Mouse (Mus musculus) CH12.LX (cell line): ENCODE results near the gene Rgs16. TPM values are rescaled to one million over a fixed set of nuclear protein-coding genes. Genes with fewer than 3 reads are reported as not detected.

Experiments
- DNase-seq: peaks from one replicate; pipeline ENCODE4 v3.0.0-alpha.2; 2013; ENCODE audit errors: extremely low read depth
- H3K27ac ChIP-seq: 2 replicates; pipeline ENCODE4 v1.5.1; 2012; ENCODE audit warnings: low read depth, mild to moderate bottlenecking, control low read depth, moderate library complexity; ENCODE audit not compliant: insufficient read depth
- H3K27me3 ChIP-seq: replicated peaks from 2 replicates; pipeline ENCODE3; 2012; ENCODE audit warnings: inconsistent platforms
- H3K36me3 ChIP-seq, 2 experiments: replicated peaks in 1 of 2; 2 replicates each; pipeline versions ENCODE3 to v1.6.1; 2012; ENCODE audit warnings: inconsistent platforms in 1 of 2, low read length in 1 of 2, mild to moderate bottlenecking in 1 of 2, mixed read lengths in 1 of 2, moderate library complexity in 1 of 2; ENCODE audit not compliant: control insufficient read depth in 1 of 2, insufficient read depth in 1 of 2
- H3K4me1 ChIP-seq, 2 experiments: 2 replicates each; pipeline ENCODE4 v1.6.1; 2012; ENCODE audit warnings: inconsistent platforms in 1 of 2, moderate library complexity in 1 of 2; ENCODE audit not compliant: insufficient read depth in 2 of 2, control insufficient read depth in 1 of 2
- H3K4me2 ChIP-seq: 2 replicates; pipeline ENCODE4 v1.6.1; 2012; ENCODE audit warnings: low read depth, mild to moderate bottlenecking, control low read depth; ENCODE audit not compliant: poor library complexity, insufficient read depth, severe bottlenecking
- H3K4me3 ChIP-seq, 3 experiments: fragments of 150-350 bp in 1 of 3; sonication (generic) in 1 of 3; replicated peaks in 1 of 3; 2 replicates each; pipeline versions ENCODE3 to v1.5.1; 2011 to 2012; ENCODE audit warnings: low read depth in 2 of 3, low read length in 2 of 3, mild to moderate bottlenecking in 2 of 3, moderate library complexity in 2 of 3, control low read depth in 1 of 3, improper control_type of control experiment in 1 of 3, inconsistent platforms in 1 of 3, mixed read lengths in 1 of 3; ENCODE audit not compliant: poor library complexity in 1 of 3
- H3K79me2 ChIP-seq: replicated peaks from 2 replicates; pipeline ENCODE4 v1.6.1; 2012; ENCODE audit warnings: mild to moderate bottlenecking, moderate library complexity; ENCODE audit not compliant: control insufficient read depth, poor library complexity, insufficient read depth, severe bottlenecking; ENCODE audit errors: extremely low read depth
- H3K9ac ChIP-seq: 2 replicates; pipeline ENCODE4 v1.6.1; 2012; ENCODE audit warnings: low read depth, mild to moderate bottlenecking, control low read depth, moderate library complexity; ENCODE audit not compliant: insufficient read depth
- H3K9me3 ChIP-seq: replicated peaks from 2 replicates; pipeline ENCODE3; 2012; ENCODE audit warnings: low read length, inconsistent platforms, mixed read lengths
- CHD1 ChIP-seq: IDR thresholded peaks from 2 replicates; pipeline ENCODE4 v1.6.1; 2012; ENCODE audit warnings: low read depth, low read length, improper control_type of control experiment, inconsistent platforms
- CTCF ChIP-seq, 2 experiments: IDR thresholded peaks in 1 of 2; conservative IDR thresholded peaks in 1 of 2; 2 replicates each; pipeline ENCODE4 v1.5.1; 2011 to 2012; ENCODE audit warnings: low read depth in 2 of 2, low read length in 2 of 2, improper control_type of control experiment in 1 of 2, inconsistent platforms in 1 of 2, mild to moderate bottlenecking in 1 of 2, moderate library complexity in 1 of 2
- GABPA ChIP-seq: IDR thresholded peaks from 2 replicates; pipeline ENCODE4 v1.6.1; 2012; ENCODE audit warnings: low read depth, low read length, improper control_type of control experiment, inconsistent platforms; ENCODE audit not compliant: insufficient replicate concordance
- HCFC1 ChIP-seq: IDR thresholded peaks from 2 replicates; pipeline ENCODE4 v1.6.1; 2012; ENCODE audit warnings: low read depth, mild to moderate bottlenecking, inconsistent platforms, low read length, improper control_type of control experiment
- JUN ChIP-seq: IDR thresholded peaks from 2 replicates; pipeline ENCODE4 v1.6.1; 2011; ENCODE audit warnings: low read depth, mild to moderate bottlenecking, low read length, improper control_type of control experiment, moderate library complexity; ENCODE audit not compliant: insufficient read depth
- JUND ChIP-seq: conservative IDR thresholded peaks from 2 replicates; pipeline ENCODE4 v1.6.1; 2011; ENCODE audit warnings: low read depth, low read length, improper control_type of control experiment
- KAT2A ChIP-seq: IDR thresholded peaks from 2 replicates; pipeline ENCODE4 v1.6.1; 2012; ENCODE audit warnings: low read length, improper control_type of control experiment, inconsistent platforms; ENCODE audit not compliant: insufficient replicate concordance
- MAFK ChIP-seq: IDR thresholded peaks from 2 replicates; pipeline ENCODE4 v1.6.1; 2011; ENCODE audit warnings: low read length, improper control_type of control experiment; ENCODE audit not compliant: insufficient replicate concordance
- MAX ChIP-seq: IDR thresholded peaks from 2 replicates; pipeline ENCODE4 v1.6.1; 2011; ENCODE audit warnings: low read length, improper control_type of control experiment
- MAZ ChIP-seq: IDR thresholded peaks from 2 replicates; pipeline ENCODE4 v1.6.1; 2012; ENCODE audit warnings: low read depth, mild to moderate bottlenecking, inconsistent platforms, low read length, improper control_type of control experiment, moderate library complexity
- MEF2A ChIP-seq: IDR thresholded peaks from 2 replicates; pipeline ENCODE4 v1.6.1; 2014; ENCODE audit warnings: low read depth, mild to moderate bottlenecking, inconsistent platforms, low read length, improper control_type of control experiment, borderline replicate concordance
- NELFE ChIP-seq: IDR thresholded peaks from 2 replicates; pipeline ENCODE4 v1.6.1; 2011; ENCODE audit warnings: low read depth, low read length, improper control_type of control experiment
- NRF1 ChIP-seq: IDR thresholded peaks from 2 replicates; pipeline ENCODE4 v1.6.1; 2014; ENCODE audit warnings: low read depth, mild to moderate bottlenecking, inconsistent platforms, low read length, improper control_type of control experiment, moderate library complexity
- POLR2AphosphoS2 ChIP-seq: IDR thresholded peaks from 2 replicates; pipeline ENCODE4 v1.6.1; 2011; ENCODE audit warnings: low read depth, low read length, improper control_type of control experiment
- SIN3A ChIP-seq: IDR thresholded peaks from 2 replicates; pipeline ENCODE4 v1.6.1; 2012; ENCODE audit warnings: low read length, improper control_type of control experiment, inconsistent platforms
- SMC3 ChIP-seq: IDR thresholded peaks from 2 replicates; pipeline ENCODE4 v1.6.1; 2011; ENCODE audit warnings: low read depth, low read length, improper control_type of control experiment
- UBTF ChIP-seq: IDR thresholded peaks from 2 replicates; pipeline ENCODE4 v1.6.1; 2012; ENCODE audit warnings: low read depth, mild to moderate bottlenecking, inconsistent platforms, low read length, improper control_type of control experiment, moderate library complexity
- USF2 ChIP-seq: conservative IDR thresholded peaks from 2 replicates; pipeline ENCODE4 v1.6.1; 2011; ENCODE audit warnings: low read depth, low read length, improper control_type of control experiment
- ZMIZ1 ChIP-seq: IDR thresholded peaks from 2 replicates; pipeline ENCODE4 v1.6.1; 2012; ENCODE audit warnings: low read depth, mild to moderate bottlenecking, inconsistent platforms, low read length, improper control_type of control experiment
- dilution Hi-C: fragments of 300-500 bp; cut with MboI; formaldehyde crosslinking; loops from 2 replicates; pipeline ENCODE4 v1.14.3; 2020; ENCODE audit warnings: low sequenced_read_pairs; ENCODE audit not compliant: extremely low pct_unique_long_range_greater_than_20kb, extremely low pct_ligation_motif_present
- in situ Hi-C: fragments of 300-500 bp; cut with MboI; formaldehyde crosslinking; loops from 3 replicates; pipeline ENCODE4 v1.14.3; 2019; ENCODE audit warnings: low sequenced_read_pairs, low pct_ligation_motif_present, low pct_unique_long_range_greater_than_20kb, mixed read lengths
- polyA plus RNA-seq: library from polyadenylated mRNA; unstranded; fragments of >175 nt; gene quantifications from 2 replicates; pipeline ENCODE4 v1.2.1, GENCODE M21; 2012; ENCODE audit warnings: low read depth; ENCODE audit not compliant: insufficient read length
- total RNA-seq, 2 experiments: library from RNA; depleted of rRNA; stranded (reverse); fragments of 300-350 nt in 1 of 2; fragments of >200 nt in 1 of 2; gene quantifications; 2 replicates each; pipeline ENCODE4 v1.2.3; 2012 to 2014

The Rgs16 gene
- total and polyA plus RNA-seq, 3 experiments, result 0.15 to 0.26 (median 0.21) TPM

DNA sequence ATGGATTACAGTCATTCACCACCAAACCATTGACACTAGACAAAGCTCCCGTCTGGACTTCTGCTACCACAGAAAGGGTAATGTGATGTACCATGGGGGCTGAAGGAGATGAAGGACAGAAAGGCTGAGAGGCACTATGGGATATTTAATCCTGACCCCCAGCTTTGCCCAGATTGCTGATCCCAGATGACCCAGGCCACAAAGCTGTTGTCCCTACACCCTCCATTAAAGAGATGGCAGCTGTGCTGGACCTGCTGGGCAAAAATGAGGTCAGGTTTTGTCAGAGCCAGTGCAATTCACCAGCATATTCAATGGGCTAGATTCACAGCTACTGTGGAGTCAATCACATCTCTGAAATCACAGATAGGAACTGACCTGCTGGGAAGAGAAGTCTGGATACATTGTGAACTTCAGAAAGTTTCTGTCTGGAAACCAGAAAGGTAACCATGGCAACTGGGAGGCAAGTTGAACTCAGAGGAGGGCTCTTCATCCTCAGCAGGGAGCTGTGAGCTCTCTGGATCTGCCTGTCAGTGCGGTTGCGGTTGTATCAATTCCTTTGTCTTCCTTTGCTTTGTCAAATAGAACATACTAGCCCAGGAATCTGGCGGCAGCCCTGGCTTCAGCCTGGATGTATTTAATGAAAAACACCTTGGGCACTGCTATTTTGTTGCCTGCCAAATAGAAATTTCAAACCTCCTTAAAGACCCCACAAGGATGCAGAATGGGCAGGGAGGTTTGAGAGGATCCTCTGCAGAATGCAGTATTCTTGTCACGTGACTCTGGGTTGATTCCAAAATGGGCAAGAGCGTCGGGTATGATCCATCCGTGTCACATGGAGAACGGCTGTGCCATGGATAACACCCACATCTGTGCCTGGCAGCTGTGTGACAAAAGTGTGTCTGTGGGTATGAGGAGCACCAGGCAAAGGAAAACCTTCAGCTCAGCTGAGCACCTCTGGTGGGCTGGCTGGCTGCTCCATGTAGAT lies 2.8 kb upstream of the Rgs16 start:
- Histone ChIP-seq H3K27ac (no peak overlapping the region), H3K9me3 (no peaks in the 10 kb centered on the region), H3K4me3 (no peak overlapping the region), H3K36me3 (no peaks in the 10 kb centered on the region), H3K27me3 (no peaks in the 10 kb centered on the region), H3K9ac (no peak overlapping the region), H3K4me2 (no peak overlapping the region), H3K4me1 (peaks cover 0 to 12% of the 10 kb centered on the region in 2 experiments; a peak in 2 of 4 replicates), H3K79me2 (no peaks in the 10 kb centered on the region)
- in situ Hi-C loops, result loop anchor here (5.0 to 10.0 kb wide), 2 partner anchors 35 to 53 kb away; no protein-coding TSS in a partner anchor
- dilution Hi-C loops, result no loop called here
- TF ChIP-seq MAX, result no peak
- no peak for TF ChIP-seq GABPA
- no peak for TF ChIP-seq KAT2A
- no peak for TF ChIP-seq CTCF (conservative IDR thresholded peaks at IDR 0.05 in 1 of 2, IDR thresholded peaks at IDR 0.05 in 1 of 2; ENCODE audit: low read depth in 2 of 2, low read length in 2 of 2)
- no peak for TF ChIP-seq ZMIZ1
- no peak for TF ChIP-seq JUND
- no peak for TF ChIP-seq SIN3A
- TF ChIP-seq UBTF, result no peak
- TF ChIP-seq NELFE, result no peak
- TF ChIP-seq USF2, result no peak
- TF ChIP-seq HCFC1, result no peak
- no peak for TF ChIP-seq CHD1
- no peak for TF ChIP-seq POLR2AphosphoS2
- TF ChIP-seq MAFK, result no peak
- TF ChIP-seq MAZ, result no peak
- no peak for TF ChIP-seq MEF2A
- TF ChIP-seq NRF1, result no peak
- no peak for TF ChIP-seq JUN
- TF ChIP-seq SMC3, result no peak
- DNase-seq, result no peak
